Mouse (Mus musculus) cerebellum, postnatal 25 days (tissue): ENCODE results near the gene Nrip2.

ENCODE experiments used
- DNase-seq, 2 experiments: peaks; one replicate each; pipeline ENCODE4 v3.0.0; 2021; ENCODE audit warnings: mixed read lengths in 2 of 2

Nrip2 gene

DNA sequence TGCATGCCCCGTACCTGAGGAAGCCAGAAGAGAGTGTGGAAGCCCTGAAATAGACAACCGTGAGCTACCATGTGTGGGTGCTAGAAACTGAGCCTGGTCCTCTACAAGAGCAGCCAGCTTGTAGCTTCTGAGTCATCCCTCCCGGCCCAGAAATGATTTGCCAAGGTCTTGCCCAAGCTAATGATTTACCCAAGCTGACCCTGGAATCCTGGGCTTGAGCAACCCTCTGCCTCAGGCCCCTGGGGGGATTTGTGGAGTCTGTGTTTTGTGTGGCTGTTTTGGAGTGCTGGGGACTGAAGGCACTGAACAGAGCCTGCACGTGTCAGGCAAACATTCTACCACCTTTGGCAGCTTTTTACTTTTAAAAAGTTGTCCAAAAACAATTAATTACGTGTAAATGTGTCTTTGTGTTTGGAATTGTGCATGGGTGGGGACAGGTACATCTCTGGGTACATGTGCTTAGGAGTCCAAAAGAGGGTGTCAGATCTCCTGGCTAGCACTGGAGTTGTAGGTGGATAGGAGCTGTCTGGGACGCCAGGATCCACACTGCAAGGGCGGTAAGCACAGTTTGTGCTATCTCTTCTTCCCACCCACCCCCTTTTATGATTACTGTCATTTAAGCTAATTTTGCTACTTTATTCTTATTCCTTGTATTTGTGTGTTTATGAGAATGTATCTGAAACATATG lies 1.4 kb upstream of the Nrip2 start:
- DNase-seq = no peak

DNA sequence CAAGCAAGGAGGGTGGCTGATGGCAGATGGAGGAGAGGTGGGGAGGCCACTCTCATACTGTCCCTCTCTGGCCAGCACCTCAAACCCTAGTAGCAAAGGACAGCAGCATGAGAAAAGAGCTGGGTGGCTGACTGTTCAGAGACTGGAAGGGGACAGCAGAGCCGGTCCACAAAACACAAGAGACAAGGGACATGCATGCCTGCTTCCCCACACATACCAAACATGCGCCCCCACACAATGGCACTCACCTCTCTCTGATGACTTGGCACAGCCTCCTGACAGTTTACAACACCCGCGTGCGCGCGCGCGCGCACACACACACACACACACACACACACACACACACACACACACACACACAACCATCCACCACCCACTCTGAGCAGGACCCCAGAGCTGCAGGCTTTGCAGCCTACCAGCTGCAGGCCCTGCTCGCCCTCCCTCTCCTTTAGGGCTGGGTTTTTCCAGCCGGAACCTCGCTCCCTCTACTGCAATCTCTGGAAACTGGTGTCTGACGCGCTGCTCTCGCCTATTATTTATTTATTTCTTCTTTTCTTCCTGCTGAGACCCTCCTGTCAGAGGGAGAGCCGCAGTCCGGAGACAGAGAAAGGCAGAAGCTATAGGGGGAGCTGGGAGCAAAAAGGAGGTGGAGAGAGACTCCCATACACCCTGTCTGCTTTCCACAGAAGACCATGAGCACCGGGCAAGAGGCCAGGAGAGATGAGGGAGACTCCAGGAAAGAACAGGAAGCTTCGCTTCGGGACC lies 507 bp downstream of the Nrip2 start:
- peak; percentile 72 to 80 for DNase-seq

DNA sequence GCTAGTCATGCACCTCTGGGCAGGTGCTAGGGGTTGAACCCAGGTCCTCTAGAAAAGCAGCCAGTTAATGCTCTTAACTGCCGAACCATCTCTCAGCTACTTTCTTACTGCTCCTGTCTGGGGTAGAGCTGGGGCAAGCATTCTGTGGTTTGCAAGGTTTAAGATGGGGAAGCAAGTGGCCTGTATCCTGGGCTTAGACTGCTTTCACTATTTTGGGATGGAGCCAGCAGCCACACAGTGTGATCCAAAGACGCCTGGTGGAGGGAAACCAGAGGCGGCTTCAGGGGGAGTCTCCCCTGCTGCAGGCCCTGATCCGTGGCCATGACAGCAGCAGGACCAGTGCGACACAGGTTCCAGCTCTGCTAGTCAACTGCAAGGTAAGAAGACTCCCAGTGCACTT lies 5.6 kb downstream of the Nrip2 start:
- peak in 1 of 2 experiments; percentile 27 for DNase-seq

DNA sequence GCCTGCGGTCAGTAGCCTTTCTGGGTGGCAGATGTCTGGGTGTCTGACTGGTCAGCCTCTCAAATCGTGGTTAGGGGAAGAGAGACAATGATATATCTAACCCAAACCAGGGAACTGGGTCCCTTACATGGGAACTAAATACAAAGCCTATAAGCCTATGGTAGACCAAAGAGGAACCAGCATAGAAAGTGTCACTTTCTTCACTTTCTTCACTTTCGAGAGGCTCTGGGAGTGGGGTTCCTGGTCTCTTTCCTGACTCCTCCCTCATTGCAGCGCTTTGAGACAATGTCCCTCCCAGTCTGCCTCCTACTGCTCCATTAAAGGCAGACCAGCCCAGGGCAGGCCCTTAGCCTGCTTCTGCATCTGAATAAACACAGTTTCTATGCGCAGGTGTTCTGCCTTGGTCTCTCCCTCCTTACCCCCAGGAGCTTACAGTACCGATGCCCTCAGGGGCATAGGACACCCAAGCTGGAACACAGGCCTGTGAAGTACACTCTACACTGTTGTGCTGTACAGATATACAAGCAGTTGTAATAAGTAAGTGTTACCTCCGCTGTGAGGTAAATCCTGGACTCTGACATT lies 9.5 kb downstream of the Nrip2 start:
- DNase-seq = no peak

DNA sequence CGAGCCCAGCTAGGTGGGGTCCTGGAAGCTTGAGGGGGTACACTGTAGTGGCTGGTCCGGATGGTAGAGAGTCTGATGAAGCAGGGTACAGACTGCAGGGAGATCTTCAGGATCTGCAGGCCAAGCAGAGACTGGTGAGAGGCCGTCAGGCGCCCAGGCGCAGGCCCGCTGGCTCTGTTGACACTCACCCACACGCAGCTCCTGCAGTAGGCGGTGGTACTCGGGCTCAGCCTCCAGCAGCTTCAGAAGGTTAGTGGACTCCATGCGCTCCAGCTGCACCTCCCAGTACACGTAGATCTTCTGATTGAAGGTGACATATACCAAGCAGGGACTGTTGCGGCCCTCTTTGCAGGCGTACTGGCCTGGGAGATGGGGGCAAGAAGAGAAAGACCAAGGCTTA lies 11.2 kb downstream of the Nrip2 start:
- no peak for DNase-seq

DNA sequence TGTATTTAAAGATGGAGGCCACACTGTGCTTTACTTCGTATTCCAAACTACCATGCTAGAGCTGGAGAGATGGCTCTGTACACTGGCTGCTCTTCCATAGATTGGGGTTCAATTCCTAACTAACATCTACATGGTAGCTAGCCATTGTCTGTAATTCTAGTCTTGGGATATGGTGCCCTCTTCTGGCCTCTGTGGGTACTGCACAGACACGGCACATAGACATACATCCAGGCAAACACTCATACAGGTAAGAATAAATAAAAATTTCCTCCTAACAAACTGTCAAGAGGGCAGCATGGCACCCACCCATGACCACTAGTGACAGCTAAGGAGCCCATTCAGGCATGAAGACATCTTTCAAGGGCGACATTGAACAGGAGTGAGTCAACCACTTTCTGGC lies 12.0 kb downstream of the Nrip2 start:
- DNase-seq = peak; percentile 83 to 90

DNA sequence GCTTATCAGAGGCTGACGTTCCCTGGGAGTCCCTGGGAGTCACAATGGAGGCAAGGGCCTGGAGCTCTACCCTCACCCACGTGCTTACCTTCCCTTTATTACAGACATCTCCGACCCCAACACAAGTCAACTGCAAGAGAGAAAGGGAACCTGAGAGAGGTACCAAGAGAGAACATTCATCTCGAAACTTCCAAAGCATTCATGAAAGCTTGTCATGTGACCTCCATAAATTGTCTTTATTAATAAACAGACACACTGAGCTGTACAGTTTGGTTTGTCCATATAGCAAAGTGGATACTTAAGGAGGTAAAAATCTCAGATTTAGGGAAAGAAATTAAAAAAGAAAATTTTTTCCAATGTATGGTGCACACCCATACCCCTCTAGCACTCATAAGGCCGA lies 17.1 kb downstream of the Nrip2 start:
- no peak for DNase-seq

DNA sequence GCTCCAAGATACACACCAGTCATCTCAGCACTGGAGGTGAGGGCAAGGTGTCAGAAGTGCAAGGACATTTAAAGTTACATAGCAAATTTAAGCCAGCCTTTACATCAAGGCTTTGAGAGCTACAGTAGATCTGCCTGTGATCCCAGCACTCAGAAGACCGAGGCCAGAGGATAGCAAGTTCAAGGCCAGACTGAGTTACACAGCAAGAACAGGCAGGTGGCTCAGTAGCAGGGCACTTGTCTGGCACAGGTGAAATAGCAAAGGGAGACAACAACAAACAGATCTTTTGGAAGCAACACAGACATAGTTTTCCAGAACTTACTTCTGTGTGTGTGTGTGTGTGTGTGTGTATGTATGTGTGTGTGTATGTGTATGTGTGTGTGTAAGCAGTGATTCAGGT lies 19.0 kb downstream of the Nrip2 start:
- no peak for DNase-seq

DNA sequence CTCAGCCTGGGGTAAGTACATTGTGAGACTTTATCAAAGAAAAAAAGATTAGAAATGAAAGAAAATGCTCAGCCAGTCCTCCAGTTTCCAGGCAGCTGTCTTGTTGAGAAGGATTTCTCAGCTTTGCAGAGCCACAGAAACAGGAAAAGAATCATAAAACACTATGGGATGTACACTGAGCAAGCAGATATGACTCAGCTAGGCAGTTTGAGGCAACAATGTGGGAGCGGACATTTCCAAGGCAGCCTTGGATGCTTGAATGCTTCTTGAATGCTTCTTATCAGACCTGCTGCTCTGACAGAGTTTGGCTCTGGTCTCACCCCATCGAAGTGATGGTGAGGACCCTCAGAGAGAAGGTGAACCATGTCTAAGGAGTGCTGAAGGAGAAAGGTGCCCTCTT lies 21.9 kb downstream of the Nrip2 start:
- DNase-seq = no peak

DNA sequence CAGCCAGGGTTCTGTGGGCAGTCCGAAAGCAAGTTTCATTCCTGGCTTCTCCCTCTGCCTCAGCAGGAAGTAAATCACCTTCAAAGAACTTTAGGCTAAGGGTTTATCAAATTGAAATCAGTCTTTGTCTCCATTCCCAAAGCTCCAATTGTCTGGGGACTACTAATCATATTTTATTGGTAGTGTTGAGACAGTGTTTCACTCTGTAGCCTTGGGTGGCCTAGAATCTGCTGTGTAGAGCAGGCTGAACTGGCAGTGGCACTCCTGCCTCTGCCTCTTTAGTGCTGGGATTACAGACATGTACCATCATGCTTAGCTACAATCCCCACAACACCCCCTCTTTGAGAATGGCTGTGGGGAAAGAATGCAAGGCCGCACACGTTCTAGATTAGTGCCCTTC lies 22.4 kb downstream of the Nrip2 start:
- no peak for DNase-seq

DNA sequence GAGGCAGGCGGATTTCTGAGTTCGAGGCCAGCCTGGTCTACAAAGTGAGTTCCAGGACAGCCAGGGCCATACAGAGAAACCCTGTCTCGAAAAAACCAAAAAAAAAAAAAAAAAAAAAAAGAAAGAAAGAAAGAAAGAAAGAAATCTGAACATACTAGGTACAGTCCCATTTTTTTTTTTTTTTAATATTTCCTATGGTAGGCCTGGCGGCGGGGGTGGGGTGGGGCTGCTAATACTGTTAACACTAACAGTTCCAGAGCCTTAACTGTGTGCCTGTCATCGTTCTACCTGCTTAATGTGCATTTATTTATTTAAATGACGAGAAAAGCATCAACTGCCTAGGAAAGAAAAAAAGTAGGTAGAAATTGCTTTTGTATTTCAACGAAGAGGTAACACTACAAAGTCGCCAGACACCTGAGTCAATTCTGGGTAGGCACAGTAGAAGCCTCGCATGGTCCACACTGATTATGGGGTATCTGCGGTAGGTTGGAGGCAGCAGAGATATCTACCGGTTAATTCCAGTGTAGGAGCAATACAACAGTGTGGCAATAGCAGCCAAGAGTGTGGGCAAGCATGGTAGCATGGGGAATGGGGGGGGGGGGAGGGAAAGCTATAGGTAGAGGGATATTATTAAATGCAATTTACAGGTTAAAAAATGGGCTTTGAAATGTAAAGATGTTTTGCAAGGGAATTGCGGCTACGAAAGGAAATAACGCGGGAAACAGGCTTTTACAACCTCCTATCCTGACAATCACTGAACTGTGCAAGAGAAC lies 24.6 kb downstream of the Nrip2 start:
- peak; percentile 31 to 49 for DNase-seq

DNA sequence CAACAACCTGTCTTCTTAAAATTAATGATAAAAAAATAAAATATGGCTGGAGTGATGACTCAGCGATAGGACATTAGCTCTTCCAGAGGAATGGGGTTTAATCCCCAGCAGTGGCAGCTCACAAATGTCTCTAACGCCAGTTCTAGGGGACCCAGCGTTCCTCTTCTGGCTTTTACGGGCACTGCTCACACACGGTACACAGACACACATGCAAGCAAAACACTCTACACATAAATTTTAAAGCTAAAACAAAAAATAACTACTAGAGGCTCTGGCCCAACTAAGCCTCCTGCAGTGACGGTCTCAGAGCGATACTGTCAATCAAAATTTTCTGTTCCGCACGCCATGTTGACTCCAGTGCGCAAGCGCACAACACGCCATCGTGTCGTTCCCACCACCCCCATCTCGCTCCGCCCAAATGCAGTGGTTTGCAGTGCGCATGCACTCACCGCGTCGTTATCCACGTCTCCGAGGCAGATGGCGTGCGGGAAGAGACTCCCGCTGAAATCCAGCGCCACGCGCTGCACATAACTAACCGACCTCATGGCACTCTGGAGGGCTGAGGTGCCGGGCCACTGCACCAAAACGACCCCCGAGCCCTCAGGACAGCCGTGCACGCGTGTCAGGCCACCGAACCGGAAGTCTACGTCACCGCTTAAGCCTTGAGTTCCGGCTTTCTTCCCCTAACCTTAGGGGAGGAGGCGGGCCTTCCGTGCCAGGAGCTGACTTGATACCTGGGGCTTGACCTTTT lies 25.3 kb downstream of the Nrip2 start, which contains the start of gene Itfg2:
Itfg2 (minus strand) TSS at position 663 of the 751 bp plus-strand sequence.
- peak; percentile 97 to 98 for DNase-seq

DNA sequence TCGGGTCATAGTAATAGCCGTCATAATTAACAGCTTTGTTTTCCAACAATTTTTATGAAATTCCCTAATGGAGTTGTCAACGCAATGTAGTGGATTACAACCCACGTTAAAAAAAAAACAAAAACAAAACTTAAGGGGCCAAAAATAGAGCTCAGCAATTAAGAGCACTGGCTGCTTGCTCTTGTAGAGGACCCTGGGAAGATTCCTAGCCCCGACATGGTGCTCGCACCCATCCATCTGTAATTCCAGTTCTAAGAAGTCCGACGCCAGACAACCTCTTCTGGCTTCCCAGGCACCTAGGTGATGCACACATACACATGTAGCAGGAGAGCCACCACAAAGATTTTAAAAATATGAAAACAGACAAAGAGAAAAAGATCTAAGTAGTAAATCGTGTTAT lies 25.9 kb downstream of the Nrip2 start:
- DNase-seq = peak; percentile 35 to 43

DNA sequence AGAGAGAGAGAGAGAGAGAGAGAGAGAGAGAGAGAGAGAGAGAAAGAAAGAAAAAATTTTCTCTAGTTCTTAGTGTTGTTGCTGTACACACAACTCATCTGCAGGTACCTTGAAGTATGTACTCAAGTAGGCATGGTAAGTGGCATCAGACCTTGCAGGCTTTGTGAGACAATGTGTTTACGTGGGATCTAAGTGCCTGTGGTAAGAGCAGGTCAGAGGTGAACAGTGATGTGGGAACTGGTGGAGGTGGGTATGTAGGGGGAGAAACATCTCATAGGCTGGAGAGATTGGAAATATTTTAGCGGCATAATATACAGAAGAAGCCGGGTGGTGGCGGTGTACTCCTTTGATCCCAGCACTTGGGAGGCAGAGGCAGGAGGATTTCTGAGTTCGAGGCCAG lies 28.5 kb downstream of the Nrip2 start:
- no peak for DNase-seq

DNA sequence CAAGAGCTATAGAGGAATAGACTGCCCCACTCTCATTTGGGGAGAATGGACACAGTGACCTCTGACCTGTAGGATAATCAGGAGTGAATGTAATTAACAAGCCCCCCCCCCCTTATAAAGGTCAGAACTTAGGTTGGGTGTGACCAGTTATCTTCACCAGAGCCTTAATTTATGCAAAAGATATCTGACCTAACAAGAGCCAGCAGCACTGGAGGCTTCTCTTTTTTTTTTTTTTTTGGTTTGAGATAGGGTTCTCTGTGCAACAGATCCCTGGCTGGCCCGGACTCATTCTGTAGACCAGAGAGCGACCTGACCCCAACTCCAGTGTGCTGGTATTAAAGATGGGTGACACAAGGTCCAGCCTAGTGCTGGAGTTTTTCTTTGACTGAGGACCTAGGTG lies 30.2 kb downstream of the Nrip2 start:
- DNase-seq = no peak

DNA sequence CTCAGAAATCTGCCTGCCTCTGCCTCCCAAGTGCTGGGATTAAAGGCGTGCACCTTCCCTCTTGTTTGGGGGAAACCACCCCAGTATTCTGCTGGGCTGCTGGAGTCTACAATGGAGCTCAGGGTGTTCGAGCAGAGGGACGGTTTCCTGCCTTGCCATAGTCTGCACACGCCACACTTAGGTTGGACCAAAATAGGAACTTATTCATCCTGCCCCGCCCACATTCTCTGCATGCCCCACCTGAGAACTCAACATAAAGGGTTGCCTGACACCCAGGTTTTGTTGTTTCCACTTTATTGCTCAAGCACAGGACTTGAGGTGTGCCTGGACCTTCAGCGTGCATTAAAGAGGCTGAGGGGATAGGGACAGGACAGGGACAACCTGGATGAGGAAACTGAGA lies 30.7 kb downstream of the Nrip2 start:
- no peak for DNase-seq

DNA sequence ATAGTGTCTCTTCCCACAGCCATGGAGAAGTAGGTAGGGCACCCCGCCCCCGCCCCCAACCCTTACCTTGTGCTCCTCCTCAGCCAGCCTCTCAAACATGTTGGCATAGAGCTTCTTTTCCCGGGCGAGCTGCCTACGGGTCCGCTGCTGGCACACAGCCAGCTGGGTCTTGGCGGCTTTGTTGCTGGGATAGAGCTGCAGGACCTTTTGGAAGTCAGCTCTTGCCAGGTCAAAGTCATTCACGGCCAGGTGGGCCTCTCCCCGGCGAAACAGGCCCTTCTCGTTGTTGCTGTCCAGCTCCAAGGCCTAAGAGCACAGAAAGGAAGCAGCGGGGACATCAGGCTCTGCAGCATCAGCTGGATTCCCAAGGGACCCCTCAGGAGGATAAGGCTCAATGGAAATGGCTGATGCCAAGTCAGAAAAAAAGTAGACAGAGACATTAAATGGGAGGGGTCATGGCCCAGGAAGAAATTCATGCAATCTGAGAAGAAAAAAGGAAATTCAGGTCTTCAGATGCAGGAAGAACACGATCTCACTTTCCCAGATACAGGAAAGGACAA lies 33.3 kb downstream of the Nrip2 start:
- peak; percentile 82 to 85 for DNase-seq

DNA sequence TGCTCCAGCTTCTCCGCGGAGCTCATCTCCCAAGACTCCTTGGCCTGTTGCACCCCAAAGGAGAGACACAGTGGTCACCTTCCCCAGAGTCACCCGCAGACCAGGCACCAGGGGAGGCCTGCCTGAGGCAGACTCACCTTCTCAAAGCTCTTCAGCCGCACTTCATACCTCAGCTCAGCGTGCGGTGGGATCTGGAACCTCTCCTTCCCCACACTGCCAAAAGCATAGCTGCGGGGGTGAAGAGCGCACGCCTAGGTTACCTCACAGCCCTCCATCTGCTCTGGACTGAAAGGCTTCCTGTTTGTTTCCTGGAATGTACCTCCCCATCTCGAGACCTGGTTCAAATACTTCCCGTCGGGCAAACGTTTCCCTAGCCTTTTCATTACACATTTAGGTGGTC lies 34.5 kb downstream of the Nrip2 start:
- DNase-seq = peak; percentile 78 to 81

DNA sequence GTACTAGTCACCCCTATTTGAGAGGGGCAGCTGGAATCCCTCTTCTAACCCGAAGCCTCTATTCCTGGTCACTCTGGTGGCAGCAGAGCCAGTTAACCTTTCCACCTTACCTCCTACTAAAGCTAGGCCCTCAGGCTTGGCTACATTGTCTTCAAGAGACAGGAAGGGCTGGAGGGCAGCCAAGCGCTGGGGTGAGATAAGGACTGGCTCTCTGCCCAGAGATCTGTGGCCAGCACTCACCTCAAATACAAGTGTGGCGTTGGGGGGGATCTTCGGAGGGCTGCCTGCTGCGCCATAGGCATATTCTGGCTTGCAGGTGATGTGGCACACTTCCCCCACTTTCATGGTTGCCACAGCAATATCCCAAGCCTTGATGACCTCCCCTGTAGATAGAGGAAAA lies 36.4 kb downstream of the Nrip2 start:
- peak; percentile 86 to 90 for DNase-seq

DNA sequence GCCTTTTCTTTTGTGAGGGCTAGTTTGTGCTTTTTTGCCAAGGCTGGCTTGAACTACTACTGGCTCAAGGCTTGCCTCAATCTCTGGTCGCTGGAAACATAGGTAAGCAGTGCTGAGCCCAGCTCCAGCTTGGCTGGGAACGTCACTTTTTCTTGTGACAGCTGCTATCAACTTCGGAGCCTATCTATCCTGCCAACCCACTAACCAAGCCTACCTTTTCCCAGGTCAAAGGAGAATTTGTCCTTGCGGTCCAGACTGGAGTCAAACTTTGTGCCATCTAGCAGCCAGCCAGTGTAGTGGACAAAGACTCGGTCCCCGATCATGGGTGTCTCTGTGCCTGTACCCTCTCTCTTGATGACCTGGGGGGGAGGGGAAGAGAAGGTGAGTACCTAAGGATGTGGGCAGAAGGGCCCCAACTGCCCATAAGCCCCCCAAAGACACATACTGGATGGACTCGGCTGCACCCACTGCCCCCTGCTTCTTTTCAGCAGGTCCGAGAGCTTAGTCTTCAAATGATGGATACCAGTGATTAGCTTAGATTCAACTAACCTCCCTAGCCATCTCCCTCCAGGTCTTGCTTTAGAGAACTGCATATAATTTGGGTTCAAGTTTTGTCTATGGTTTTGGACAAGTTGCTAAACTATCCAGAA lies 37.4 kb downstream of the Nrip2 start:
- no peak for DNase-seq

DNA sequence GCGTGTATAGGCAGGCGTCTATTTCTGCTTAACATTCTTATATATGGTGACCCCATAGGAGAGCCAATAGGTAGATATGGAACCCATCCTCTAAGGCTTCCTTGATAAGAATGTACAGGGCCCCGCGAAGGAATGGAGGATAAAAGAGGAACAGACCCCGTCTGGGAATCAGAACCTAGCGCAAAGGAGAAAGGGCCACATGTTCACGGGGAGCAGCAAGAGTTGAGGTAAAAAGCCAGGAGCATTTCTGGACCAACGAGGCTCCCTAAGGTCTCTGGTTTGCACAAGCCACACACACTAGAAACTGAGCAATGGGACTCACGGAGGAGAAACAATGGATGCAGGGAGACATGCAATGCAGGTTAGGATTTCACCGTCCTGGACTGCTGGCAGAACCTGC lies 38.2 kb downstream of the Nrip2 start:
- no peak for DNase-seq
